ENCODE assay signal across 8 mouse cellular contexts in genomic region chr7:109174337-109174948, GRCm38 (mm10). TPM values are rescaled to one million over a fixed set of nuclear protein-coding genes. Genes with fewer than 3 reads are reported as not detected.
DNase-seq lines count a peak whose midpoint lies in the region; ATAC-seq and TF ChIP-seq lines count a peak whose summit lies in the region.

No protein-coding gene starts in this region.

- DNase-seq in ES-CJ7 (ENCODE audit: low read depth, low spot score) = peak; percentile 28
- peak; percentile 20 for DNase-seq in heart, postnatal 25 days (ENCODE audit: low spot score)
- peak in 1 of 2 experiments; percentile 71 for DNase-seq in layer of hippocampus, adult 2 months (ENCODE audit: low spot score in 2 of 2)
- DNase-seq in right cerebral cortex, postnatal 14 days = peak; percentile 64

- 2% methylated on average over 31 of the region's 31 CpGs for WGBS in forebrain, embryonic 13.5 days
- WGBS in lung, embryonic 16.5 days = 5% methylated on average over 31 of the region's 31 CpGs

- peak overlapping the region; percentile 65 for H3K4me3 ChIP-seq in forebrain, embryonic 13.5 days
- H3K4me3 ChIP-seq in layer of hippocampus, adult 2 months = peak overlapping the region; percentile 76
- peak overlapping the region; percentile 69 for H3K4me3 ChIP-seq in lung, embryonic 16.5 days (ENCODE audit: low read length)

- H3K4me2 ChIP-seq in forebrain, embryonic 13.5 days = peak overlapping the region; percentile 85
- peak overlapping the region; percentile 98 for H3K4me2 ChIP-seq in lung, embryonic 16.5 days (ENCODE audit: low read depth, low read length)

- TF ChIP-seq CTCF in layer of hippocampus, adult 2 months (conservative IDR thresholded peaks at IDR 0.05) = no peak

- H3K36me3 ChIP-seq in forebrain, embryonic 13.5 days (ENCODE audit: poor library complexity, severe bottlenecking) = no peaks in the 10 kb centered on the region
- H3K36me3 ChIP-seq in lung, embryonic 16.5 days (ENCODE audit: control insufficient read depth, insufficient read depth, low read length) = no peaks in the 10 kb centered on the region

- intact Hi-C loops in heart, postnatal 25 days (cut with DNase I) = loop anchor here (5.0 kb wide), 2 partner anchors 43 to 77 kb away; no protein-coding TSS in a partner anchor

- peak overlapping the region; percentile 87 for H3K9ac ChIP-seq in forebrain, embryonic 13.5 days
- H3K9ac ChIP-seq in lung, embryonic 16.5 days (ENCODE audit: low read length) = peak overlapping the region; percentile 72

- H3K9me3 ChIP-seq in forebrain, embryonic 13.5 days (replicated peaks) = no peaks in the 10 kb centered on the region
- H3K9me3 ChIP-seq in lung, embryonic 16.5 days (ENCODE audit: control insufficient read depth, low read length) = no peaks in the 10 kb centered on the region

- H3K27me3 ChIP-seq in forebrain, embryonic 13.5 days = peaks cover 61% of the 10 kb centered on the region
- peaks cover 27% of the 10 kb centered on the region for H3K27me3 ChIP-seq in lung, embryonic 16.5 days (ENCODE audit: control insufficient read depth, insufficient read depth, low read depth, low read length)

- peaks cover 60% of the 10 kb centered on the region for H3K4me1 ChIP-seq in forebrain, embryonic 13.5 days
- H3K4me1 ChIP-seq in lung, embryonic 16.5 days (replicated peaks; ENCODE audit: control insufficient read depth, insufficient read depth, low read length) = peaks cover 13% of the 10 kb centered on the region; the same call in 1 of the 2 replicates

- peak overlapping the region; percentile 87 for H3K27ac ChIP-seq in forebrain, embryonic 13.5 days
- peak overlapping the region; percentile 97 for H3K27ac ChIP-seq in layer of hippocampus, adult 2 months
- H3K27ac ChIP-seq in lung, embryonic 16.5 days (ENCODE audit: low read length) = peak overlapping the region; percentile 24; the same call in 1 of the 2 replicates

- ATAC-seq in cerebellum, adult (ENCODE audit: insufficient number of reproducible peaks, low FRiP score, low TSS enrichment) = peak; percentile 43; the same call in 1 of the 2 replicates
- ATAC-seq in forebrain, embryonic 13.5 days = peak; percentile 6; the same call in 1 of the 2 replicates
- peak; percentile 44 for ATAC-seq in lung, embryonic 16.5 days (ENCODE audit: low read depth)
- no peak for ATAC-seq in CD4-positive, CD25-positive, alpha-beta regulatory T cell, adult 4 months

RNA-seq across cellular contexts. Expression of gene Lmo1, which starts 0.6 kb away (rescaled TPM):
- polyA plus RNA-seq in forebrain, embryonic 13.5 days (2015; fragmentation: Nextera tagmentation; extraction: Ambion mirVana) = 36.5 and 50.5 TPM in 2 replicates
- 1 to 10 TPM; 2.4 to 2.6 TPM for total RNA-seq in heart, postnatal 25 days (2021)
- total RNA-seq in layer of hippocampus, adult 2 months (2021) = 10 to 100 TPM; 62.5 to 67.0 TPM
- 11.8 and 13.3 TPM in 2 replicates for polyA plus RNA-seq in lung, embryonic 16.5 days (2015; fragmentation: Nextera tagmentation; extraction: Ambion mirVana)
- polyA plus RNA-seq in CD4-positive, CD25-positive, alpha-beta regulatory T cell, adult 4 months (2017; shearing (Covaris generic)) = not detected

Comparison
In these comparisons a context has a peak if more than half of its experiments do, and no peak if none do; other contexts are left out.
1. H3K27ac ChIP-seq: peak in every context shown above with its lines; median percentile 97 in layer of hippocampus, adult 2 months; 87 in forebrain, embryonic 13.5 days; 24 in lung, embryonic 16.5 days.
2. RNA of gene Lmo1, which starts 0.6 kb away (polyA plus RNA-seq): 36.5 to 50.5 TPM in forebrain, embryonic 13.5 days and 11.8 to 13.3 TPM in lung, embryonic 16.5 days; not detected in CD4-positive, CD25-positive, alpha-beta regulatory T cell, adult 4 months; every median in the first group is over 10 times any median in the second.
3. Peak in every context shown above with its lines, with median percentiles within 50 percentile points of each other: H3K4me3 ChIP-seq.